Mouse (Mus musculus): ENCODE measurements around the gene Cdkn2c.

Cdkn2c gene

DNA sequence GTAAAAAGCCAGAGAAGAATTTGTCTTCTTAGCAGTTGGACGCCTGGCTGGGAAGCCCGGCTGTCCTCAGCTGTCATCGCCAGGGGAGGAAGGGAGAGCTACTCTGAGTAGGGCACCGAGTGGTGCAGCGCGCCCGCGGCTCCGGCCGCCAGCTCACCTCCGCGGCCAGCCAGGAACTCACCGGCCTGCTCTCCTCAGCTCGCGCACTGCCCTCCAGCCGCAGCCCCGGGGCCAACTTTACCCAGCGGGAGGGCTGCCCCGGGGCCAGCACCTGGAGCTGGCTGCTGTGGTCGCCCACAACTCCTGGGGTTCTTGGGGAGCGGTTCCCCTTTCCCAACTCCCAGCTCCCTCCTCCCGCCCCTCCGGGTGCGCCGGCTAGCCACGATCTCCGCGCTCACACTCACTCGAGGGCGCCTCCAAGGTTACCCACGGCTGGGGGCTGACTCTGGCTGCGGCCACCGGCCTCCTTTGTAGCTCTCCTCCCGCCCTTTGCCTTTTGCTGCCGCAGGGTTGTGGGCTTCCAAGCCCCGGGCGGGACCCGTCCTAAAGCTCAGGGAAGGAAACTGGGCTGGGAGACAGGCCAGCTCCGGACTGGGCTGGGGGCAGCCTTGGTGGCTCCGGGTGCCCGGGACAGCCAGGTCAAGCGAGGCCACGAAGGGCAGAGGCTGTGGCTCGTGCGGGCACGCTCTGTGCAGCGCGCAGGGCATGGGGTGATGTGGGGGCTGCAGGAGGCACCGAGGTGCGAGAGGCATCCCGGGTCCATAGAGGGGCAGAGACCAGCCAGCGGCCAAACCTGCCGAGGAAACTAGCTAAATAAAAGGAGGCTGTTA is 9.8 kb downstream of the Cdkn2c start:
- no peak for DNase-seq (ENCODE audit: low spot score)

- DNase-seq (ENCODE audit: low spot score), result no peak
Observed at GRCm38 (mm10) chr4:109656301-109656700, 10.7 kb downstream of the Cdkn2c start.

GRCm38 (mm10) chr4:109655738-109656137 is 11.3 kb downstream of the Cdkn2c start:
- DNase-seq (ENCODE audit: low spot score), result no peak

- DNase-seq (ENCODE audit: low spot score), result no peak
Observed at GRCm38 (mm10) chr4:109654701-109655100, 12.3 kb downstream of the Cdkn2c start.

DNA sequence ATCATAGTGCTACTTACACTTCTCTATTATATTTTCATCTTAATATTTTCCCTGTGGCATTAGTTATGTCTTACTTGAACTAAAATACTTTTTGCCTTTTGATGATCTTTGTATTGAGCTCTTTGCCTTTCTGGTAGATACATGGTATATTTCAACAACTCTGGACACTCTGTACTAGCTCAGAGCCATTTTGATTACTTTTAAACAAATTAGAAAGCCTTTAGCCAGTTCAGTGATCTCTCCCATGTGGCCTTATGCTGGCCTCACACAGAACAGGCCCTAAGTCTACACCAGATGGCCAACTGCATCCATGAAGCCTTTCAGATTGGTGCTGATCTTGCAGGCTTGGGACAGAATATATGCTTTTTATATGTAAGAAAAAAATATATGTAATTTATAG is 13.7 kb downstream of the Cdkn2c start:
- DNase-seq (ENCODE audit: low spot score), result peak; percentile 26

DNA sequence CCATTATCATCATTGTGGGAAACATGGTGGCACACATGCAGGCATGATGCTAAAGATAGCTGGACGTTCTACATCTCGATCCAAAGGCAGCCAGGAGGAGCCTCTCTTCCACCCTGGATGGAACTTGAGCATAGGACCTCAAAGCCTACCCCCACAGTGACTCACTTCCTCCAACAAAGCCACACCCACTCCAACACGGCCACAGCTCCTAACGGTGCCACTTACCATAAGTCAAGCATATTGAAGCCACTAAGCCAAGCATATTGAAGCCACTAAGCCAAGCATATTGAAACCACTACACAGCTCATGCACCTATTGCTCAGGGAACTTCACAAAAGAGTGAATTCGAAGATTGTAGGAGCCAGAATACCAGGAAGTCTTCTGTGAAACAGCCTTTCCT is 17.7 kb downstream of the Cdkn2c start:
- no peak for DNase-seq (ENCODE audit: low spot score)

- DNase-seq (ENCODE audit: low spot score), result no peak
Observed at GRCm38 (mm10) chr4:109647281-109647680, 19.7 kb downstream of the Cdkn2c start.

GRCm38 (mm10) chr4:109641451-109641850 is 25.5 kb downstream of the Cdkn2c start:
- no peak for DNase-seq (ENCODE audit: low spot score)

GRCm38 (mm10) chr4:109640141-109640540 is 26.8 kb downstream of the Cdkn2c start:
- no peak for DNase-seq (ENCODE audit: low spot score)

DNA sequence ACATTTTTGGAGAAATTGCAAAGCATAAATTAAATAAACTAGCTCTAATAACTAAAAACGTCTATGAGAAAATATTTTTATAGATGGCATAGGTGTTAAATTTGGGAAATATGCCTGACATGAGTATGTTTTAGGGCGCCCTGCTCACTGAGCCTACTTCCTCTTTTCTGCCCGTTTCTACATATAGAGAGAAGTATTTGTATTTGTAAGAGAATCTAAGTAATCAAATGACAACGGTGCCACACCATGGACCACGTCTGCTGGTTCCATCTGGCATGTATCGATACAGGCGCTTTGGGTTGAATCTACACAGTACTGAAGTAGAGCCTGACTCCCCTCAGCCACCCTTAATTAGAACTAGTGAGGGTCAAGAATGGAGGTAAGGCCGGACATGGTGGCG is 27.6 kb downstream of the Cdkn2c start:
- DNase-seq (ENCODE audit: low spot score), result no peak

GRCm38 (mm10) chr4:109634971-109635370 is 32.0 kb downstream of the Cdkn2c start:
- no peak for DNase-seq (ENCODE audit: low spot score)

- no peak for DNase-seq (ENCODE audit: low spot score)
Observed at GRCm38 (mm10) chr4:109631029-109631428, 36.0 kb downstream of the Cdkn2c start.

GRCm38 (mm10) chr4:109630215-109630614 is 36.8 kb downstream of the Cdkn2c start:
- no peak for DNase-seq (ENCODE audit: low spot score)

GRCm38 (mm10) chr4:109612596-109612995 is 54.4 kb downstream of the Cdkn2c start:
- DNase-seq (ENCODE audit: low spot score), result no peak

Measured in MN1 (cell line).